Mouse (Mus musculus) adrenal gland, adult 10 weeks (tissue): ENCODE data around the gene Olfr597. TPM values are rescaled to one million over a fixed set of nuclear protein-coding genes. Genes with fewer than 3 reads are reported as not detected.

Source experiments
- polyA plus RNA-seq: library from polyadenylated mRNA; stranded (reverse); fragments of 350-450 nt; fragmentation: Illumina TruSeq; extraction: RNeasy Lipid Tissue Mini Kit (QIAGEN cat#74804); gene quantifications from one replicate; pipeline ENCODE4 v1.2.3, GENCODE M21; 2014; ENCODE audit warnings: low read depth, low replicate concordance

Gene Olfr597
- polyA plus RNA-seq = not detected

GRCm38 (mm10) chr7:103316015-103316414, at the start of gene Olfr597:
TSS of gene Olfr597 (plus strand) at chr7:103316315.

GRCm38 (mm10) chr7:103305348-103305747, 10.8 kb upstream of the Olfr597 start, which contains the start of gene Olfr596:
TSS of gene Olfr596 (plus strand) at chr7:103305648.

GRCm38 (mm10) chr7:103323268-103323667, 7.2 kb downstream of the Olfr597 start, which contains the start of gene Olfr598:
TSS of gene Olfr598 (plus strand) at chr7:103323568.

GRCm38 (mm10) chr7:103335617-103336016, 19.5 kb downstream of the Olfr597 start, which contains the start of gene Olfr599:
TSS of gene Olfr599 (plus strand) at chr7:103335917.

GRCm38 (mm10) chr7:103349569-103349968, 33.5 kb downstream of the Olfr597 start, which contains the start of gene Olfr600:
TSS of gene Olfr600 (minus strand) at chr7:103349669.

GRCm38 (mm10) chr7:103362555-103362954, 46.4 kb downstream of the Olfr597 start, which contains the start of gene Olfr601:
TSS of gene Olfr601 (minus strand) at chr7:103362655.

Other genes starting within 250 kb of the Olfr597 start
- gene Olfr584, start 234.4 kb upstream of the Olfr597 start, polyA plus RNA-seq = not detected
- not detected for gene Olfr585, start 218.6 kb upstream of the Olfr597 start, polyA plus RNA-seq
- gene Olfr586, start 190.7 kb upstream of the Olfr597 start, polyA plus RNA-seq = not detected
- gene Olfr588-ps1, start 175.4 kb upstream of the Olfr597 start, polyA plus RNA-seq = not detected
- not detected for gene Olfr589, start 160.0 kb upstream of the Olfr597 start, polyA plus RNA-seq
- gene Olfr591, start 138.0 kb upstream of the Olfr597 start, polyA plus RNA-seq = not detected
- gene Olfr592, start 131.5 kb upstream of the Olfr597 start, polyA plus RNA-seq = not detected
- not detected for gene Olfr593, start 104.5 kb upstream of the Olfr597 start, polyA plus RNA-seq
- not detected for gene Olfr594, start 99.3 kb upstream of the Olfr597 start, polyA plus RNA-seq
- not detected for gene Usp17ld, start 63.8 kb upstream of the Olfr597 start, polyA plus RNA-seq
- not detected for gene Olfr596, start 10.7 kb upstream of the Olfr597 start, polyA plus RNA-seq
- not detected for gene Olfr598, start 7.3 kb downstream of the Olfr597 start, polyA plus RNA-seq
- not detected for gene Olfr599, start 19.6 kb downstream of the Olfr597 start, polyA plus RNA-seq
- gene Olfr600, start 33.4 kb downstream of the Olfr597 start, polyA plus RNA-seq = not detected
- gene Olfr601, start 46.3 kb downstream of the Olfr597 start, polyA plus RNA-seq = not detected
- not detected for gene Olfr603, start 69.9 kb downstream of the Olfr597 start, polyA plus RNA-seq
- gene Usp17lc, start 98.8 kb downstream of the Olfr597 start, polyA plus RNA-seq = not detected
- gene Olfr605, start 129.1 kb downstream of the Olfr597 start, polyA plus RNA-seq = not detected
- gene Olfr606, start 132.7 kb downstream of the Olfr597 start, polyA plus RNA-seq = not detected
- gene Olfr607, start 147.8 kb downstream of the Olfr597 start, polyA plus RNA-seq = not detected
- gene Olfr608, start 153.6 kb downstream of the Olfr597 start, polyA plus RNA-seq = not detected
- not detected for gene Olfr609, start 181.7 kb downstream of the Olfr597 start, polyA plus RNA-seq
- not detected for gene Olfr610, start 195.8 kb downstream of the Olfr597 start, polyA plus RNA-seq
- gene Olfr611, start 204.5 kb downstream of the Olfr597 start, polyA plus RNA-seq = not detected
- not detected for gene Olfr612, start 226.4 kb downstream of the Olfr597 start, polyA plus RNA-seq
- not detected for gene Olfr613, start 231.8 kb downstream of the Olfr597 start, polyA plus RNA-seq
- not detected for gene Olfr615, start 239.8 kb downstream of the Olfr597 start, polyA plus RNA-seq